Mouse (Mus musculus): Measurements from ENCODE around the gene Cfl1.

DNA sequence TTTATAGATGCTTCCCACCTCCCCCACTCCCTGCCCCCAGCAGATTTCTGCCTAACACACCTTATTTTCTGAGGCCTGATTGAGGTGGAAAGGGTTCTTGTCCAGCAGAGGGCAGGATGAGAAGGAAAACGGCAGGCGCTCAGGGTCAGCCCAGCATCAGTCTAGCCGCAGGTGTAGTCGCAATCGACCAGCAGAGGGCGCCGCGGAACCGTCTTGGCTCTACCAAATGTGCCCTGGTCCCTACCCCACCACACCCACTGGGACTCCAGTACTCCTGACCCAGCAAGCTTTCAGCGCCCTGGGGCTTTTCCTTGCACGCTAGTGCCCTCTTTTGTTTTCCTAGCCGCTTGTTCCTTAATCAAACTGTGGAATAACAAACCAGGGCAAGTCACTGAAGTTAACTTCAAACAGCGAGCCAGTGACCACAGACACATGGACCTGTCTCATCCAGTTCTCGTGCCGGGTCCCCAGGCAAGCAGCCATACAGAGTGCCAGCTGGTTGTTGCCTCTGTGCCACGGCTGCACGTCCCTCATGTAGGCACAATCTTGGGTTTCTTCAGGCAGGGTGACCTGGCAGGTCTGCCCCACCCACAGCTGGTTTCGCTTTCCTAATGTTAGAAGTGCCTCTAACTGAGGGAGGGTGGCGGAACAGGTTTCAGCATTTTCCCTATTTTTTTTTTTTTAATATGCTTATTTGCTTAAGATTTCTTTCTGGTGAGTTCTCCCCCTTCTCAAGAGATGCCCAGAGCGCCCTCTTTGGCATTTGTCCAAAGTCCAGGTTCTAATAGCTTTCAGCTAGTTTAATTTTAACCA is 39.3 kb downstream of the Cfl1 start:
- TF ChIP-seq CTCF (IDR thresholded peaks at IDR 0.05; ENCODE audit: low read depth, low read length) (peak; percentile 94), GATA1 (IDR thresholded peaks at IDR 0.05; ENCODE audit: borderline replicate concordance, low read length) (no peak), POLR2AphosphoS5 (IDR thresholded peaks at IDR 0.05; ENCODE audit: insufficient replicate concordance, low read depth, low read length) (no peak), TAL1 (conservative IDR thresholded peaks at IDR 0.05; ENCODE audit: low read depth, low read length) (no peak), GATA2 (IDR thresholded peaks at IDR 0.05; ENCODE audit: borderline replicate concordance, low read depth, low read length) (no peak)

Measured in G1E (cell line).